Mouse (Mus musculus): ENCODE results near the gene Tacc2.

The Tacc2 gene

DNA sequence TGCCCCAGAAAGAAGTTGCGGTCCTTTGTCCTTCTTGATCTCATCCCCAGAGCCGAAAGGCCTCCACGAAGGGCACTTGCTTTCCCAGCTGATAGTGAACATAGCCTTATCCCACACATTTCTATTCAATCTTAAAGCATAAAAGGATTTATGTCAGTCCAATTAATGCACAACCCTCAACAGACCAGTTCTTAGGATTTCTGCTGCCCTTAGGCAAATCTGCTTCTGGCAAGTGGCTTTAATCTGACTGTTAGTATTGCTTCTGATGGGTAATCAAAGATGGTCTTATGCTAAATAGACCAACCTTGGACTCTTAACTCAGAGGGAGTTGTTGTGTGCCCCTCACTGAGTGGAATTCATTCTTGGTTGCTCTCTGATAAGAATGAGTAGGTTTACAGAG, 40.4 kb downstream of the Tacc2 start:
- no peak for DNase-seq (ENCODE audit: low read depth, low spot score)

DNA sequence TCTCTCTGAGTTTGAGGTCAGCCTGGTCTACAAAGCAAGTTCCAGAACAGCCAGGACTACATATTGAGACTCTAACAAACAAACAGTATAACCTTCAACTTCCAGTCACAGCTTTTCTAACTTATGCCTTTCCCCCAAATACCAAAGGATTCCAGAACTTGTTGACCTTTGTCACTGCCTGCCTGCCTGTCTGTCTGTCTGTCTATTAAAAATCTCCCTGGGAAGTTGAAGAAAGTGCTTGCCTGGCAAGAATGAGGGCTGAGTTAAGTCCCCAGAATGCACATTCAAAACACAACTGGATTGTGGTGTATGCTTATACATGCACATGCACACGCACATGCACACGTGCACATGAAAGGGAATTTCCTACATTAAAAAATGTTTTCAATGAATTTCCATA, 43.8 kb downstream of the Tacc2 start:
- no peak for DNase-seq (ENCODE audit: low read depth, low spot score)

GRCm38 (mm10) chr7:130621953-130622352, 44.7 kb downstream of the Tacc2 start:
- no peak for DNase-seq (ENCODE audit: low read depth, low spot score)

GRCm38 (mm10) chr7:130622359-130622758, 45.1 kb downstream of the Tacc2 start:
- DNase-seq (ENCODE audit: low read depth, low spot score), result no peak

GRCm38 (mm10) chr7:130624299-130624698, 47.1 kb downstream of the Tacc2 start:
- DNase-seq (ENCODE audit: low read depth, low spot score), result no peak

DNA sequence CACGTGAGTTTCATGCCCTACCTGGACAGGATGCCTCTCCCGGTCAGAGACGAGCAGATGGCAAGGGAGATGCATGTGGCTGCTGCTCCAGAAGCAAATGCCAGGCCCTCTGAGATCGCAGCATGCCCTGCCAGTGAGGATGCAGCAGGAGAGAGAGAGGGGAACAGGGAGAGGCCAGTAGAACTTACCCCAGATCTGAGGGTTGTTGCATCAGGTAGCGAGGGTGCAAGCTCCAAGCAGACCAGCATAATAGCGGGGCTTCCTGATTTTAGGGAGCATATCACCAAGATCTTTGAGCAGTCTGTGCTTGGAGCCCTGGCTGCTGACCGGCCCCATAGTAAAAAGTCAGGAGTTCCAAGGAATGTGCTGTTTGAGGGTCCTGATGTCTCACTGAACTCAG, 48.1 kb downstream of the Tacc2 start:
- DNase-seq (ENCODE audit: low read depth, low spot score), result no peak

DNA sequence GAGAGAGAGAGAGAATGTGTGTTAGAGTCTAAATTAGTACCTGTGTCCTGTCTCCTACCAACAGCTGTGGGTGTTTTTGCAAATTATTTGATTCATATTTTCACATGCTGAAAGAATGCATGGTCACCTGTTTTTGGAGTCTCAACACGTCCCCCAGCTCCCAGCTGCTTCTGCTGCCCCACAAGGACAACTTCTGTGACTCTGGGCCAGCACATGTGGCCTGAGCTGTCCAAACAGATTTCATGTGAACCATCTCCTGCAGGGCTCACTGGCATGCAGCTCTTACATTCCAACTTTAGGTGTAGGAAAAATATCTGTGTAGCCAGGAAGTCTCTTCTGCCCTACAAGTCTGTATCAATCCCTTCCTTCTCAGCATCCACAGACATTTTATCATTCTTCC, 51.4 kb downstream of the Tacc2 start:
- DNase-seq (ENCODE audit: low read depth, low spot score), result peak; percentile 36

- no peak for DNase-seq (ENCODE audit: low read depth, low spot score)
Measured at GRCm38 (mm10) chr7:130629999-130630398, 52.8 kb downstream of the Tacc2 start.

GRCm38 (mm10) chr7:130630956-130631355, 53.7 kb downstream of the Tacc2 start:
- no peak for DNase-seq (ENCODE audit: low read depth, low spot score)

- no peak for DNase-seq (ENCODE audit: low read depth, low spot score)
Measured at GRCm38 (mm10) chr7:130631553-130632378, 54.5 kb downstream of the Tacc2 start.

GRCm38 (mm10) chr7:130632379-130632732, 55.1 kb downstream of the Tacc2 start:
- no peak for DNase-seq (ENCODE audit: low read depth, low spot score)

DNA sequence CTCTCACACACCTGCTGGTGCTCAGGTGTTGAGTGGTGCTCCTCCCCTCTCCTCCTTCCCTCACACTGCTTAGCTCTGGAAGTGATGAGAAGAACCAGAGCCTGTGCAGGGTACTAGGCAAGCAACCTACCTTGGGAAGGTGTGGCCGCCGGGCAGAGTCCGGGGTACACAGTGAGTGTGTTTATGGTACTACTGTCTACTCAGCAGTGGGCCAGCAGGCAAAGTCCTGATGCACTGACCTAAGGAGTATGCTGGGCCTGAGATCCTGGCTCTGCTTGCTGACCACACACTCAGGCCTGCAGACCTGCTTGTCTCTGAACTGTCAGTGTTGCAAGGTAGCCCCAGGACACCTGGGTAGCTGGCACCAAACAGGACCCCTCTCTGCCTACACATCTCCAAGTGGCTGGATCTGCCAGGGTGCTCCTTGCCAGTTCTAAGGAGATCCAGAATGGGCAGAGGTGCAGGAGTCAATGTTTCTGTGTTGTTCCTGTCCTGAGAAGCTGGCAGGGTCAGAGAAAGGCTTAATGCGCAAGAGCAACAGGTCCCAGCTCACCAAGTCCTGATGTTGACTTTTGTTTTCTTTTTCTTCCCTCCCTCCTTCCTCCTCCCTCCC, 57.1 kb downstream of the Tacc2 start:
- no peak for DNase-seq (ENCODE audit: low read depth, low spot score)

- no peak for DNase-seq (ENCODE audit: low read depth, low spot score)
Measured at GRCm38 (mm10) chr7:130635212-130635611, 58.0 kb downstream of the Tacc2 start.

- peak; percentile 8 for DNase-seq (ENCODE audit: low read depth, low spot score)
Measured at GRCm38 (mm10) chr7:130636274-130636673, 59.0 kb downstream of the Tacc2 start.

GRCm38 (mm10) chr7:130636902-130637301, 59.7 kb downstream of the Tacc2 start:
- DNase-seq (ENCODE audit: low read depth, low spot score), result peak; percentile 41

- DNase-seq (ENCODE audit: low read depth, low spot score), result peak; percentile 58
Measured at GRCm38 (mm10) chr7:130637811-130638210, 60.6 kb downstream of the Tacc2 start.

DNA sequence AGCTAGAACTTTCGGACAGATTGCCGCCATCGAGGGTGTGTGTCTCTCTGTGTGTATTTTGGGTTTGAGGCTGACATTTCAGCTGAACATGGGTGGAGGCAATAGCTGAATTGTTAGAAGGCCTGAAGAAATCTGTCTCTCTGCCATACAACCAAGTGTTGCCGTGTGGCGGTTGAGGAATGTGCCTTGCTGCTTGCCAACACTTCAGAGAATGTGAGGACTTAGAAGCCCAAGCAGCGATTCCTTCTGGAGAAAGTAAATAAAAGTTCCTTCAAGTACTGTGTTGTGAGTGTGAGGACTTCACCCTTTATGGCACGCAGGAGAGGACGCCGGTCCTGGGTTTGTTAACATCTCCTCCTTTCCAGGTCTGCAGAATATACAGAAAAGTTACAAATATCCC, 63.4 kb downstream of the Tacc2 start:
- DNase-seq (ENCODE audit: low read depth, low spot score), result peak; percentile 68

DNA sequence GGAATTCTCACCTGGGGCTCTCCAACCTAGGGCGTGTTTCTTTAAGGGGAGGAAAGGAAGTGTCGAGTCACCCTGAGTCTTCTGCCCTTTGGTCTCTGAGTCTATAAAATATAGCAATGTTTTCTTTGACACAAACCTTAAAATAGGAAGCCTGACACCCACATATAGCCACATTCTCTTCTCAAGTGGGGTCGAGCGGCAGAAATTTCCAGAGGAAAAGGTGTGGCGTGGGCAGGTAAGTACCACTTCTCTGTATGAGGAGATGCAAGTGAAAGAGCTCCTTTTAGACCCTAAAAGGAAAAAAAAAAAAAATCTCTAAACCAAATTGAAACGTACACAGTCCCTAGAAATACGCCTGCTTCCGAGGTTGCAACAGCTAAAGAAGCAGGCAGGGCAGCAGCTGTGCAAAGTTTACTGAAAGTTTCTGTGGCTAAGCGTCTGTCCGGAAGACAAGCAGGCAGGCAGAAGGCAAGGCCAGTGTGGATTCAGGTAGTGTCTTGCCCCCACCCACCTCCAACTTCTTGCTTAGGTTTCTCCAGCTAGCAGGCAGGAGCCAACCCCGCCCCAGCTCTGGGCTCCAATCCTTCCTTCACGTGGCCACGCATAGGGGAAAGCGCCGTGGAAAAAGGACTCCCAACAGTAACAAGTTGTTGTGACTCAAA, 68.2 kb downstream of the Tacc2 start:
- DNase-seq (ENCODE audit: low read depth, low spot score), result peak; percentile 74

DNA sequence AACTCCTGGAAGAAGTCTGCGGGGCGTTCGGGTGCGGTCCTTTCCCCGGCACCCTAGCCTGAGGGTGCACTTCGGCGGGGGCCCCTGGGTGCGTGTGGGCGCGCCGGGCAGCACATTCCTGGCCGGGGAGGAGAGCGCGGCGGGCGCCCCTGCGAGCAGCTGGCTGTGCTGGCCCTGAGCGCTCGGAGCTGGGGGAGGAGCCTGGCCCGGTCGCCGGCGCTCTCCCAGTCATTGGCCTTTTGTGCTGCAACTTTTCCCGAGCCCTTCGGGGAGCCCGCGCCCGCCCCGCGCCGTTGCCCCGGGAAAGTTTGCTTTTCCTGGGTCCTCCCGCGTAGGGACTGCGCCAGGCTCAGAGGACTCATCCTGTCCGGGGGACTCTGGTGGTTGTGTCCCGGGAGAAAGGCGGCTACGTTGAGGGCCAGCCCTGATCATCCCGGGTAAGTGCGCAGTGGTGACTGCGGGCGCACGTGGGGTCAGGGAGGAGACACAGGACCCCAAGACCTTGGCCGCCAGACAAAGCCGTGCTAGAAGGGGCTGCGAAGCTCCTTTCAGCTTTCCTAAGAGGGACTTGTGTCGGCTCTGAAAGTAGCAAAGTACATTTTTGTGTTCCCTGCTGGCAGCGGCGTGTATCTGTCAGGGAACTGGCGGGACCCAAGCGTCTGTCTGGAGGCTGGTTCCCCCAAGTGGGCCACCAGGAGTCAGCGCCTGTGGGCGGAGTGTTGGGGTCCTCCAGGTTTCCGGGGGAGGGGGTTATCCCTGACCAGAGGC, 68.9 kb downstream of the Tacc2 start:
- DNase-seq (ENCODE audit: low read depth, low spot score), result peak; percentile 74

- DNase-seq (ENCODE audit: low read depth, low spot score), result peak; percentile 91
Measured at GRCm38 (mm10) chr7:130646762-130647139, 69.5 kb downstream of the Tacc2 start.

- DNase-seq (ENCODE audit: low read depth, low spot score), result no peak
Measured at GRCm38 (mm10) chr7:130648061-130648460, 70.8 kb downstream of the Tacc2 start.

DNA sequence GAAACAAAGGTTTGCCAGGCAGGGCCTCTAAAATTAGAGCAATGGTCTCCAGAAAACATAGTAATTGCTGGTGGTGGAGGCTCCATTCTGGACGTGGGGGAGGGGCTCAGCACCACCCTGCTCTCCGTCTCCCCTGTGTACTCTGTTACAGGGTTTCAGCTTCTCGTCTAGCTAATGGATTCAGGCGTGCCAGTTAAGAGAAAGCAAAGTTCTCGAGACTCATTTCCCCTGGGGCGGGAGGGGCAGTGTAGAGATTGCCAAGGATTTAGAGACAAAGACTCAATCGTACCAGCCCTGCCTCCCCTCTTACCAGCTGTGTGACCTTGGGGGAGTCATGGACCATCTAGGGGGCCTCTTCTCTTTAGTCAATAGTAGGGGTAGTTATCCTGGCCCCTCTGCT, 72.0 kb downstream of the Tacc2 start:
- no peak for DNase-seq (ENCODE audit: low read depth, low spot score)
